Mouse (Mus musculus) T-helper 2 cell (primary cell): Measurements from ENCODE around the gene Ctr9.

ENCODE experiments used
- in situ Hi-C: fragments of 300-600 bp; cut with MboI, MseI; formaldehyde crosslinking; loops from one replicate; pipeline ENCODE4 v1.15.1; 2025; ENCODE audit warnings: high pct_unique_total_duplicates

Ctr9 gene

GRCm38 (mm10) chr7:111029046-111029553 is 349 bp downstream of the Ctr9 start:
- in situ Hi-C loops, result no loop called here

GRCm38 (mm10) chr7:111048920-111049319 is 20.2 kb downstream of the Ctr9 start:
- in situ Hi-C loops, result no loop called here

GRCm38 (mm10) chr7:111049652-111050421 is 21.1 kb downstream of the Ctr9 start:
- in situ Hi-C loops, result no loop called here

GRCm38 (mm10) chr7:111055221-111055620 is 26.5 kb downstream of the Ctr9 start:
- in situ Hi-C loops, result no loop called here

GRCm38 (mm10) chr7:111055984-111056657 is 27.4 kb downstream of the Ctr9 start:
- in situ Hi-C loops, result no loop called here

DNA sequence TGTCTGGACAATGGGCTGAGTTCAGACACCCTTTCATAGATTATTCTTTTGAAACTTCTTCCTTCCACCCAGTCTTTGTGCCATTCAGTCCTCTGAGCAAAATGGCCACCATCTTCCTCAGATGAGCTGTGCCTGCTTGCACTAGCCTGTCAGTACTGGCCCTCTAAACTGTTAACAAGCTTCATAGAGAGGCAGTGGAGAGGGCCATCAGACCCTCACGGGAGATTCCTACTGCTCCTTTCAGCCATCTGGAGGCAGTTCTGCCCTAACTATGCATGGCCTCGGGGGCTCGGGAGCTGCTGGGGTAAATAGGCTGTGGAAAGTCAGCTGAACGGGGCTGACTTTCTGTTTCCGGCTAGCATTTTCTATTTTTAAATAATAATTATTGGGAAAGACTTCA is 30.8 kb downstream of the Ctr9 start:
- in situ Hi-C loops, result no loop called here

DNA sequence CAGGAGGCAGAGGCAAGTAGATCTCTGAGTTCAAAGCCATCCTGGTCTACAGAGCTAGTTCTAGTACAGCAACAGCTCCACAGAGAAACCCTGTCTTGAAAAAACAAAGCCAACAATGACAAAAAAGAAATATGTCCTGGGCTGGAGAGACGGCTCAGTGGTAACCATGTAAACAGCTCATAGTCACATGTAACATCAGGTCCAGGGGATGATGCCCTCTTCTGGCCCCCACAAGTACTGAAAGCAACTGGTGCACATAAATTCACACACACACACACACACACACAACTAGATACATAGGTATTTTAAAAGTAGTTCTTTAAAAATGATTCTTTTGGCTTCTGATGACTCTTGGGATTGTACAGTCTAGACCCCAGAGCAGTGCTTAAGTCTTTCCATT is 34.2 kb downstream of the Ctr9 start:
- in situ Hi-C loops, result no loop called here

DNA sequence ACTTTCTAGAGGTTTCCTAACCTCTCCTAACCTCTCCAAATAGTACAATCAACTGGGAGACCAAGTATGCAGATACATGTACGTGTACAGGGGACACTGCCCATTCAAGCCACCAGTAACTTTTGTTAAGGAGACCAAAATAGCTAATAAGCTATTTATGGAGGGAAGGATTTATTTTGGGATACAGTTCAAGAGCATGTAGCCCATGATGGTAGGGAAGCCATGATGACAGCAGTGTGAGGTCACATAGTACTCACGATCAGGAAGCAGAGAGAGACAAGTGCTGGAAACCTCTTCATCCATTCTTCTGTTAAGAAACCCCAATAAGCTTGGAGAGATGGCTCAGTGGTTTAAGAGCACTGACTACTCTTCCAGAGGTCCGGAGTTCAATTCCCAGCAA is 39.4 kb downstream of the Ctr9 start:
- in situ Hi-C loops, result no loop called here

GRCm38 (mm10) chr7:111069439-111070166 is 40.9 kb downstream of the Ctr9 start:
- in situ Hi-C loops, result no loop called here

GRCm38 (mm10) chr7:111070167-111070496 is 41.4 kb downstream of the Ctr9 start:
- in situ Hi-C loops, result no loop called here

GRCm38 (mm10) chr7:111072410-111072809 is 43.7 kb downstream of the Ctr9 start:
- in situ Hi-C loops, result no loop called here

DNA sequence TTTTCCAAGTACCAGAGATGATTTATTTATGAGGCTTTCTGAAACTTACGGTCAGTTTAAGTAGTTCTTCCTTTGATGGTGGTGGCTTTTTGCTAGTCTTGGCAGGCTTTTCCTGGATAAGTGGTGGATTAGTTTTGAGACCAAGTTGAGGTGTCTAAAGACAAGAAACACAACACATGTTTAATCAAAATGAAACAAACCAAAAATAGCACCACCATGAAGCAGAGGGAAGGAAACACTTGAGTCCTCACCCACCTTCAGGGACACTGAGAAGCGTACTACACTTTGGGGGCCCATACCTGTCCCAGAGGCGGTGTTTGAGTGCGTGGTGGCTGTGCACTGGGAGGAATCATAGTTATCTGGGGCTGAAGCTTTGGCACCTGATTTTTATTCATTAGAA is 46.5 kb downstream of the Ctr9 start:
- in situ Hi-C loops, result no loop called here

DNA sequence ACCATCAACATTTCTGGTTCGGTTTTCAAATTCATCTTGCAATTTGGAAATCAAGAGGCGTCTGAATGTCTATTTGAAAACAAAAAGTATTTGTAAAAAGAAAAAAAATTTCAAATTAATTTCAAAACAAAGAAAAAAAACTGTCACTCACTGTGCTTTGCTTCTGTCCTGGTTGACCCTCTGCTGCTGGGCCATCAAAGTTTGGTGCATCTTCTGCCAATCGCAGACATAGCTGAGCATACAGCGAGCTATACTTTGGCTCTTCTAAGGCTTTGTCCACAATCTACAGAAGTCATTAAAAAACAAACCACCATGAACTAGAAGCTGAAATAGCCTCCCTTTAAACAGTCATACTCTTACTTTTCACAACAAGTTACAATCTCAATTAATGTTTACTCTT is 49.5 kb downstream of the Ctr9 start:
- in situ Hi-C loops, result no loop called here

- in situ Hi-C loops, result loop anchor here (5.0 kb wide), 1 partner anchor 42 kb away; no protein-coding TSS in a partner anchor
Measured at GRCm38 (mm10) chr7:111080026-111080425, 51.3 kb downstream of the Ctr9 start.

DNA sequence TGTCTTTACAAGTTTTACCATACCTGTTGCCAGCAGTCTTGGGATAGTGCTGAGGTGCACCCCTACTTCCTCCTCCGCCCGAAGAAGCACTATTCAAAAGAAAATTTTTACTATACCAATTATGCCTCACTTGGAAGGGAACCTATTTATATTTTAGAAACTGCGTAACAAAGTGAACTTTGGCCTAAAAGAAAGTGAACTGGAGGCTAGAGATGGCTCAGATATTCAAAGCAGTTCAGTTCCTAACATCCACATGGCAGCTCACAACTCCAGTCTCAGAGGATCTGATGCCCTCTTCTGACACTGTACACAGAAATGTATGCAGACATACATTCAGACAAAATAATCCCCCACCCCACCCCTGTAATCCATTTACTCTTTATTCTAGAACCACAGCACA is 52.1 kb downstream of the Ctr9 start:
- in situ Hi-C loops, result loop anchor here (5.0 kb wide), 1 partner anchor 41 kb away; no protein-coding TSS in a partner anchor

- in situ Hi-C loops, result loop anchor here (5.0 kb wide), 1 partner anchor 40 kb away; no protein-coding TSS in a partner anchor
Measured at GRCm38 (mm10) chr7:111082043-111082821, 53.5 kb downstream of the Ctr9 start.

DNA sequence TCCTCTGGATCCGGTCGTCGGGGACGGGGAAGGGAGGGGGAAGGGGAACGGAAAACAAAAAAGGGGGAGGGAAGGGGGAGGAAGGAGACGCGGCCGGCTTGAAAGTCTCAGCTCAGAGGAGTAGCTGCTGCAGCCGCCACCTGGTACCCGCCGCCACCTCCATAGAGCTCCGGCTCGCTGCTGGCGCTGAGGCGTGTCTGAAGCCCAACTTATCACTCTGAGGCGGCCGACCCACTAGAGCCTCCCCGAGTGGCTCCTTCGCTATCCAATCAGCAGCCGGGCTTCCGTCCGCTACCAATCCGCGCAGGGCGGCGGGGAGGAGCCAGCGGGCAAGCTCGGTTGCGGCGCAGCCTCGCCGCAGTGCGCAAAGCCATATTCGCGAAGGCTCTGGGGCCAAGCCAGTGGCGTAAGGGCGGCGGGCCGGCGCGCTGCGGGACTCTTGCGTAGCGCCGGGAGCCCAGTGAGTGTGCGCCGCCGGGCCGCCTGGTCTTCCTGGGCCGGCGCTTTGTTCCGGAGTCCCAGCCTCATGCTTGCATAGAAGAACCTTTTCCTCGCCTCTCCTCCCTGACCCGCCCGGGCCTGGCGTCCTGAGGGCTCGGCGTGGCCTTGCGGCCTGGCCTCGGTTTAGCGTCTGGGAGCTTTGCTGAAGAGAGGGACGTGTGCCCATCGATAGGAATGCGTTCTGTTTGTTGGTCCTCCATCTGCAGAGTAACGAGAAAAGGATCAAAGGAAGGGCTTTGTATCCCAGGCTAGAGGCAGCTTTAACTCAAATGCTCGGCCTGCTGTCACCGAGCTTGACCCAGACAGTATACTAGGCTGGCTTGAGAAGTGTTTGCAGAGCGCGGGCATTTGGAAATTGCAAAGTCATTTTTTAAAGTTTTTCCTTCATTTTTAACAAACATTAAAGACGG is 54.3 kb downstream of the Ctr9 start, which contains the start of gene Eif4g2:
Eif4g2 (minus strand) TSS at position 209 of the 911 bp plus-strand sequence.
- in situ Hi-C loops, result loop anchor here (5.0 kb wide), 1 partner anchor 39 kb away; no protein-coding TSS in a partner anchor

DNA sequence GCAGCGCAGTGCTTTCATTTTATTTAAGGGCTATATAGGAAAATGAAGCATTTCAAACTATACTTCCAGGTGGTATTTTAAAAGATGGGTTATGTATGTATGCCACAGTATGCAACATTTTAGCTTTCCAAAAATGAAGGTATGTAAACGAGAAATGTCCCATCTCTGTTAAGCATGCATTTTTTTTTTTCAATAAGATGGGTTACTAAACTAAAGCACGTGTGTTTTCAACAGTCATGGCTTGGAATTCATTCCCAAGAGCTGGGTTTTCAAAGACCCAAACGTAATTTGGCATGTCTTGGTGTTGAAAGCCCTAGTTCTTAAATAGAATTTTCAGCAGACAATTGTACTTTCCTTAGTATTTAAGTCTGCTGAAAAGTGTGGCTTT is 55.0 kb downstream of the Ctr9 start:
- in situ Hi-C loops, result loop anchor here (5.0 kb wide), 1 partner anchor 39 kb away; no protein-coding TSS in a partner anchor

DNA sequence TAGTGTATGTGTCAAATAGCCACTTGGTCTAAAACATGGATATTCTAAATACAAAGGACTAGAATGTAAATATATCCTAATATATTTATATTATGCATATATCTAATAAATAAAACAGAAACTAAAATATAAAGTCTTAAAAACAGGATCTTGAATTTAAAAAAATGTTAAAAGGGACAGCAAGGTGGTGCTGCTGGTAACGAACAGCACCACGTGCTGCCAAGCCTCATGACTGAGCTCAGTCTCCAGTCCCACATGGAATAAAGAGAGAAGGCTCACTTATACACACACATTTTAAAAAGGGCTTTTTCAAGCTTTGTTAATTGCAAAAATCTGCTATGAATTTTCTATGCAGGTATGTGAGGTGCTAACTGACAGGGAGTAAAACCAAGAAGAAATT is 55.7 kb downstream of the Ctr9 start:
- in situ Hi-C loops, result loop anchor here (5.0 kb wide), 1 partner anchor 38 kb away; no protein-coding TSS in a partner anchor

DNA sequence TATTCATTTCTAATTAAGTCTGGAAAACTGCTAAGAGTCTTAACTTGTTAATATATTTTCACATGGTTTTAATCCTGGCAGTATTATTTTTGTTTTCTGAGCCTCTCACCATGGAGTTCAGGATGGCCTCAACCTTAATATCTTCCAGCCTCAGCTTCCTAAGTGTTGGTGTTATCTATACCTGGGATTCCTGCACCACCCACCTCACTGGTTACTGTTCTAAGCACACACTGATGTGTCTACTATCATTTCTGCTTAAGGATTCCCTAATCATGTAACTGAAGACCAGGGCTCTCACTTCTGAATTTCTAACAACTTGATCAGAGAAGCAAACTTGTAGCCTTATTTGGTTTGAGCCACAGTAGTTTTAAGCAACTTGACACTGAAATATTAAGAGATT is 56.4 kb downstream of the Ctr9 start:
- in situ Hi-C loops, result no loop called here
